Comparison of ENCODE assay signal across 8 mouse cellular contexts in the genomic region with DNA sequence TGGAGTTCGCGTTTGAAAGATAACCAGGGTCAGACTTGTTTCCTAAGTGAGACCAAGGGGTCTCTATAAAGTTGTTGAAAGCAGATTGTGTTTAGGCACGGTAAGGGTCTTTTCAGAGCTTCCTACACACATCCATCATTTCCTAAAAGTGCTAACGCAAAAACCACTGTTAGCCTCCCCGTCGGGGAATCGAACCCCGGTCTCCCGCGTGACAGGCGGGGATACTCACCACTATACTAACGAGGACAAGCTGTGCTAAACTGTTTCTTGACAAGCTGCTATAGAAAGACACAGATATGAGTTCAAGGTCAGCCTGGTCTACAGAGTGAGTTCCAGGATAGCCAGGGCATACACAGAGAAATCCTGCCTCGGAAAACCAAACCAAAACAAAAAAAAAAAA. TPM values are rescaled to one million over a fixed set of nuclear protein-coding genes. Genes with fewer than 3 reads are reported as not detected.
DNase-seq lines count a peak whose midpoint lies in the region; ATAC-seq and TF ChIP-seq lines count a peak whose summit lies in the region.

No protein-coding gene starts in this region.

- H3K27ac ChIP-seq in forebrain, embryonic 14.5 days (ENCODE audit: low read depth, low read length), result no peak overlapping the region
- H3K27ac ChIP-seq in neural tube, embryonic 15.5 days (replicated peaks), result peak overlapping the region; percentile 67
- no peak overlapping the region for H3K27ac ChIP-seq in thymus, adult 2 months (ENCODE audit: control insufficient read depth, insufficient read depth, low read length)

- H3K9me3 ChIP-seq in forebrain, embryonic 14.5 days (replicated peaks; ENCODE audit: control insufficient read depth, low read length), result no peaks in the 10 kb centered on the region
- H3K9me3 ChIP-seq in neural tube, embryonic 15.5 days (replicated peaks), result no peaks in the 10 kb centered on the region

- peak; percentile 94 for DNase-seq in ES-CJ7 (ENCODE audit: low read depth, low spot score)
- DNase-seq in c-Kit-negative CD71-positive TER-119-positive erythroid progenitor cells, embryonic 14.5 days (ENCODE audit: low read depth, low spot score), result peak; percentile 73
- peak; percentile 89 for DNase-seq in forebrain, embryonic 14.5 days (ENCODE audit: low spot score)
- peak; percentile 81 to 87 for DNase-seq in heart, postnatal 36 days
- peak; percentile 84 to 94 for DNase-seq in layer of hippocampus, adult 18-20 months (ENCODE audit: low spot score in 2 of 2)
- DNase-seq in lung, adult 18-20 months, result peak; percentile 75 to 77
- DNase-seq in thymus, adult 2 months, result peak; percentile 81

- peaks cover 8% of the 10 kb centered on the region for H3K36me3 ChIP-seq in forebrain, embryonic 14.5 days (ENCODE audit: control insufficient read depth, insufficient read depth, low read length)
- peaks cover 5% of the 10 kb centered on the region for H3K36me3 ChIP-seq in neural tube, embryonic 15.5 days
- H3K36me3 ChIP-seq in thymus, adult 2 months (ENCODE audit: control insufficient read depth, insufficient read depth, low read length), result no peaks in the 10 kb centered on the region

- ATAC-seq in forebrain, embryonic 14.5 days, result peak; percentile 27
- peak; percentile 23 for ATAC-seq in neural tube, embryonic 15.5 days (ENCODE audit: low FRiP score)

- H3K27me3 ChIP-seq in forebrain, embryonic 14.5 days (replicated peaks; ENCODE audit: control insufficient read depth, insufficient read depth, low read length), result no peaks in the 10 kb centered on the region
- no peaks in the 10 kb centered on the region for H3K27me3 ChIP-seq in neural tube, embryonic 15.5 days (replicated peaks)
- H3K27me3 ChIP-seq in thymus, adult 2 months (ENCODE audit: control insufficient read depth, insufficient read depth, low read length), result no peaks in the 10 kb centered on the region

- no peak for TF ChIP-seq CTCF in thymus, adult 2 months (IDR thresholded peaks at IDR 0.05; ENCODE audit: borderline replicate concordance, control insufficient read depth, extremely low read depth, insufficient read depth, low read length, poor library complexity)

- WGBS in forebrain, embryonic 14.5 days, result under 1% methylated on average over 13 of the region's 13 CpGs
- under 1% methylated on average over 13 of the region's 13 CpGs for WGBS in neural tube, embryonic 15.5 days
- WGBS in thymus, adult 2 months, result 2% methylated on average over 13 of the region's 13 CpGs

- H3K4me2 ChIP-seq in forebrain, embryonic 14.5 days (ENCODE audit: low read length), result peak overlapping the region; percentile 14
- H3K4me2 ChIP-seq in neural tube, embryonic 15.5 days, result peak overlapping the region; percentile 51

- H3K4me3 ChIP-seq in forebrain, embryonic 14.5 days (ENCODE audit: low read depth, low read length), result peak overlapping the region; percentile 4; the same call in 1 of the 2 replicates
- H3K4me3 ChIP-seq in neural tube, embryonic 15.5 days (replicated peaks), result peak overlapping the region; percentile 33
- no peak overlapping the region for H3K4me3 ChIP-seq in thymus, adult 2 months (ENCODE audit: control insufficient read depth, insufficient read depth, low read length)

- no peak for TF ChIP-seq POLR2A in thymus, adult 2 months (IDR thresholded peaks at IDR 0.05; ENCODE audit: control insufficient read depth, extremely low read depth, insufficient read depth, low read length, poor library complexity)

- H3K9ac ChIP-seq in forebrain, embryonic 14.5 days (ENCODE audit: low read length), result no peak overlapping the region
- no peak overlapping the region for H3K9ac ChIP-seq in neural tube, embryonic 15.5 days (replicated peaks)

- 0 out of 2 replicates have a peak, but pooled peaks cover 7% of the 10 kb centered on the region for H3K4me1 ChIP-seq in forebrain, embryonic 14.5 days (ENCODE audit: control insufficient read depth, insufficient read depth, low read length)
- peaks cover 26% of the 10 kb centered on the region for H3K4me1 ChIP-seq in neural tube, embryonic 15.5 days
- peaks cover 20% of the 10 kb centered on the region for H3K4me1 ChIP-seq in thymus, adult 2 months (replicated peaks; ENCODE audit: control insufficient read depth, insufficient read depth, low read length)

- intact Hi-C loops in heart, postnatal 36 days (cut with DNase I), result no loop called here

RNA-seq across cellular contexts. Expression of a gene that starts 18.8 kb away (rescaled TPM):
- polyA plus RNA-seq in forebrain, embryonic 14.5 days (2014; fragmentation: Nextera tagmentation; extraction: Ambion mirVana), result 981 and 1,199 TPM in 2 replicates
- 1,000 to 10,000 TPM in 1 of 2 experiments, 100 to 1,000 TPM in 1; 856 to 1,567 TPM for total RNA-seq in heart, postnatal 36 days (2021)
- total RNA-seq in layer of hippocampus, adult 18-20 months (2021), result 100 to 1,000 TPM; 754 to 818 TPM
- 1,353 and 1,380 TPM in 2 replicates for polyA plus RNA-seq in neural tube, embryonic 15.5 days (2015; fragmentation: Nextera tagmentation; extraction: Ambion mirVana)
- polyA plus RNA-seq in thymus, adult 2 months (2012; rRNA removed), result 585 and 598 TPM in 2 replicates

RNA-seq across cellular contexts. Expression of a gene that starts 19.7 kb away (rescaled TPM):
- polyA plus RNA-seq in forebrain, embryonic 14.5 days (2014; fragmentation: Nextera tagmentation; extraction: Ambion mirVana), result 0.33 TPM in 1 of 2 replicates, not detected in the other
- not detected for total RNA-seq in heart, postnatal 36 days (2021)
- total RNA-seq in layer of hippocampus, adult 18-20 months (2021), result under 1 TPM in 1 of 2 experiments, not detected in 1; 0.46 TPM
- 0.59 and 0.74 TPM in 2 replicates for polyA plus RNA-seq in neural tube, embryonic 15.5 days (2015; fragmentation: Nextera tagmentation; extraction: Ambion mirVana)
- polyA plus RNA-seq in thymus, adult 2 months (2012; rRNA removed), result 0.18 TPM in 1 of 2 replicates, not detected in the other

RNA-seq across cellular contexts. Expression of a gene that starts 25.1 kb away (rescaled TPM):
- 4.7 and 7.0 TPM in 2 replicates for polyA plus RNA-seq in forebrain, embryonic 14.5 days (2014; fragmentation: Nextera tagmentation; extraction: Ambion mirVana)
- total RNA-seq in heart, postnatal 36 days (2021), result 10 to 100 TPM; 11.4 to 11.7 TPM
- 10 to 100 TPM; 15.0 to 15.4 TPM for total RNA-seq in layer of hippocampus, adult 18-20 months (2021)
- 9.9 and 10.9 TPM in 2 replicates for polyA plus RNA-seq in neural tube, embryonic 15.5 days (2015; fragmentation: Nextera tagmentation; extraction: Ambion mirVana)
- 31.7 and 32.4 TPM in 2 replicates for polyA plus RNA-seq in thymus, adult 2 months (2012; rRNA removed)

RNA-seq across cellular contexts. Expression of a gene that starts 32.5 kb away (rescaled TPM):
- 26.0 and 29.1 TPM in 2 replicates for polyA plus RNA-seq in forebrain, embryonic 14.5 days (2014; fragmentation: Nextera tagmentation; extraction: Ambion mirVana)
- total RNA-seq in heart, postnatal 36 days (2021), result 10 to 100 TPM; 45.4 to 54.6 TPM
- total RNA-seq in layer of hippocampus, adult 18-20 months (2021), result 100 to 1,000 TPM in 1 of 2 experiments, 10 to 100 TPM in 1; 92.7 to 107 TPM
- polyA plus RNA-seq in neural tube, embryonic 15.5 days (2015; fragmentation: Nextera tagmentation; extraction: Ambion mirVana), result 37.3 and 40.6 TPM in 2 replicates
- polyA plus RNA-seq in thymus, adult 2 months (2012; rRNA removed), result 22.7 and 26.4 TPM in 2 replicates
